Mouse (Mus musculus) liver, embryonic 12.5 days (tissue): ENCODE measurements at regions not wholly inside any gene's neighbourhood (a gene's known extent, or its start where the extent isn't known, plus 50 kb on each side); places are given as distances from the start of the nearest gene placed in this dataset.
"Not testable (repeated sequence)": the region's sequence is repeated elsewhere in the genome, so short reads cannot be mapped to it uniquely, and the experiment has no call there.

ENCODE experiments used
- ATAC-seq: fragments of 200-750 bp; cut with Nextera tagmentation; 2 replicates; pipeline ENCODE4 v1.8.0; 2017; ENCODE audit warnings: moderate number of reproducible peaks, mild to moderate bottlenecking, moderate library complexity
- H3K27ac ChIP-seq: fragments of 300-500 bp; sonication (generic); 2 replicates; pipeline ENCODE4 v1.5.1; 2016; ENCODE audit warnings: mild to moderate bottlenecking
- H3K27me3 ChIP-seq: fragments of 300-500 bp; sonication (generic); replicated peaks from 2 replicates; pipeline ENCODE4 v1.6.1; 2016; ENCODE audit warnings: mild to moderate bottlenecking, moderate library complexity
- H3K36me3 ChIP-seq: fragments of 300-500 bp; sonication (generic); 2 replicates; pipeline ENCODE4 v1.6.1; 2016; ENCODE audit warnings: mild to moderate bottlenecking, moderate library complexity
- H3K4me1 ChIP-seq: fragments of 300-500 bp; sonication (generic); 2 replicates; pipeline ENCODE4 v1.6.1; 2016
- H3K4me2 ChIP-seq: fragments of 300-500 bp; sonication (generic); 2 replicates; pipeline ENCODE4 v1.6.1; 2016; ENCODE audit warnings: mild to moderate bottlenecking, moderate library complexity
- H3K4me3 ChIP-seq: fragments of 300-500 bp; sonication (generic); 2 replicates; pipeline ENCODE4 v1.5.1; 2016; ENCODE audit warnings: mild to moderate bottlenecking, moderate library complexity
- H3K9ac ChIP-seq: fragments of 300-500 bp; sonication (generic); 2 replicates; pipeline ENCODE4 v1.6.1; 2016; ENCODE audit warnings: mild to moderate bottlenecking, moderate library complexity
- H3K9me3 ChIP-seq: fragments of 300-500 bp; sonication (generic); replicated peaks from 2 replicates; pipeline ENCODE4 v1.6.1; 2016; ENCODE audit warnings: mild to moderate bottlenecking, moderate library complexity
- WGBS: fragments of 180-500 bp; shearing (Covaris S2); methylation state at CpG from one replicate; pipeline ENCODE4 v1.1.7; 2016; ENCODE audit not compliant: insufficient replicate concordance; 5-methylcytosine and 5-hydroxymethylcytosine counted together

DNA sequence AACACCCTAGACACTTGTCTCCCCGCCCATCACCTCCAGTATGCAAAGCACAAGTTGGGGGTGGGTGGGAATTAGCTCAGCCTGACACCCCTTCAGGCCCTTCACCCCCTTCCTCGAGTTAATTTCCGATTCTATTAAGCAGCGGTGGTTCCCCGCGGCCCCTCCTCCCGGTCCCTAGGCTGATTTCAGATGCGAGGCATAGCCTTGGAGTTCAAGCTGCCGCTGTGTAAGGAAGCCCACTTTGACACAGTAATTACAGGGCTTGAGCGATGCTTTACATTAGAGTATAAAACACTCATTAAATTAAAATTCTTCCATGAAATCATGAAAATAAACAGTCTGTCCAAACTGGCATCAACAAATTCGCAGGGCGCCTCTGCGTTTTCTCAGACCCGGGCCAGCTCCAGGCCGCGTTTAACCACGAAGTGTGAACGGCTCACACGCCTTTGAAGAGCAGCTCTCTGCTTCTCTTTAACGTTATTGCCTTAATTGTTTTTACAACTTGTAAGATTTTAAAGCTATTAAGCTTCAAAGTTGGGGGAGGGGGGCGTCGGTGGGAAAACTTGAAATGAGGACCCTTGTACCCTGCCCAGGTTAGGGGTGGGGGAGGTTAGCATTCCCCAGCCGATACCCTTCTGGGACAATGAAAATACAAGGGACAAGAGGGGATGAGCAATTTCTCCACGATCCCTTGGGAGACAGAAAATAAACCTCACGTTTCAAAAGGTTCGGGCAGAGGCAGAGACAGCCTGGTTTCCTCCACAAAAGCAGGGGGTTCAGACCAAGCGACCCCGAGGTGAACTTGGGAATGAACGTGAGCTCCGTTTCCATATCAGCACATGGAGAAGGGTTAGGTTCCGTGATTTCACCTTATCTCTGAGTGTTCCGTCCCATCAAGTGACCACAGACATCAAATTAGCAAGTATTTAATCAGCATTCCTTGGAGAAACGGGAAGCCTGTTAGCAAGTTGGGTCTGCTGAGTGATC is 114.4 kb downstream of the Dicer1 start:
- H3K27ac ChIP-seq: no peak overlapping the region
- no peaks in the 10 kb centered on the region for H3K4me1 ChIP-seq
- 0 out of 2 replicates have a peak overlapping the region, but pooled peaks have one; percentile 12 for H3K4me2 ChIP-seq
- H3K9me3 ChIP-seq: no peaks in the 10 kb centered on the region
- no peak overlapping the region for H3K4me3 ChIP-seq
- no peaks in the 10 kb centered on the region for H3K36me3 ChIP-seq
- H3K27me3 ChIP-seq: peaks cover 48% of the 10 kb centered on the region
- no peak for ATAC-seq
- WGBS: 8% methylated on average over 33 of the region's 33 CpGs
- no peak overlapping the region for H3K9ac ChIP-seq

DNA sequence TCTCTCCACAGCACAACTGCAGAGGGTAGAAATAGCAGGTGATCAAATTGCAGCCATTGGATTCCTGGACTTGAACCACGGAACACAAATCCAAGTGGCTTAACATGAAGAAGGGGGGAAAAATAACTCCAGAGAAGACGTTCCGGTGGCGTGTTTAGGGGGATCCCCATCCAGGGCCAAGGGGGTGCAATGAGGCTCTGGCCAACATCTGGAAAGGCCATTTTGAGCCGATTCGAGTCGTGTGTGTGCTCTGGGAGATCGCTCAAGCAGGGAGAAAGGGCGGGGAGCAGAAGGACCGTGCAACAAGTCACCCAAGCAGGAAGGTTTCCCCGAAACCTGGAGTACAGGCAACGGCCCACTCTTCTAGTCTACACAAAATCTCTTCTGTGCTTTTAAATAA is 115.3 kb downstream of the Dicer1 start:
- no peak overlapping the region for H3K4me2 ChIP-seq
- H3K9me3 ChIP-seq: no peaks in the 10 kb centered on the region
- H3K4me1 ChIP-seq: no peaks in the 10 kb centered on the region
- H3K27ac ChIP-seq: no peak overlapping the region
- no peak overlapping the region for H3K9ac ChIP-seq
- H3K27me3 ChIP-seq: peaks cover 48% of the 10 kb centered on the region
- 44% methylated on average over 12 of the region's 12 CpGs for WGBS
- no peak for ATAC-seq
- H3K36me3 ChIP-seq: no peaks in the 10 kb centered on the region
- H3K4me3 ChIP-seq: no peak overlapping the region

DNA sequence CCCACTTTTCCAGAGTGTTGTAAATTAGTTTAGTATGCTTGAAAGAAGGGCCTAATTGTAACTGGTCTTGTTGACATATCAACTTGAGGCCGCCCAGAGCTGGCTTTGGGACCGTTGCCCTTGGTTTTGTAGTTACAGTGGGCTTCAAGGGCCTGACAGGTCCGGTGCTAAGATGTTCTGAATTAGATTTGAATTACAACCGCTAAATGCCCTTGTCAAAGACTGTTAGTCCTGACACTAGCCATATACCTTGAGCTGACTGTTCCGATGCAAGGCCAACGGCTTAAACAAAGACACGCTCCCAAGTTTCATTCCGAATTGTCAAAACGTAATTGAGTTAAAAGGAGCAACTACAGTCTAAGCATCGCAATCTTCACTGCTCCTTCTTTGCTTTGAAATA is 116.9 kb downstream of the Dicer1 start:
- Histone ChIP-seq H3K9me3 (no peaks in the 10 kb centered on the region), H3K4me3 (no peak overlapping the region), H3K27me3 (peaks cover 47% of the 10 kb centered on the region), H3K4me1 (no peaks in the 10 kb centered on the region), H3K4me2 (no peak overlapping the region), H3K9ac (no peak overlapping the region), H3K36me3 (no peaks in the 10 kb centered on the region), H3K27ac (no peak overlapping the region)
- WGBS: 75% methylated on average over 10 of the region's 10 CpGs
- ATAC-seq: no peak

DNA sequence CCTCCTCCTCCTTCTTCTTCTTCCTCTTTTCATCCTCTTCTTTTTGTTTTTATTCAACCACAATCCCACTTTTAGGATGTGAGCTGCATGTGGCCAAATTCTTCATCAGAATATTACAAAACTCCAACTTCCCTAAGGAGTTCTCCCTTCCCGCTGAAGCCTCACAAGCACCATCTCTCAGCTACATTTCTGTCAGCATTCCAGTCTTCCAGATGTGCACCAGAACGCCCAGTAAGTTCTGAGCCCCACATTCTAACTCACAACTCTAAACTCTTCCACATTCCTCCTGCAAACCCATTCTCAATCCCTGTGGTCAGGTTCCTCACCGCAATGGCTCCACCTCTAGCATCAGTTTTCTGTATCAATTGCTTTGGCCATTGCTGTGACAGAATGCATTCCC is 121.2 kb downstream of the Dicer1 start:
- Histone ChIP-seq H3K9me3 (no peaks in the 10 kb centered on the region), H3K4me2 (no peak overlapping the region), H3K9ac (no peak overlapping the region), H3K36me3 (no peaks in the 10 kb centered on the region), H3K27ac (no peak overlapping the region), H3K4me1 (no peaks in the 10 kb centered on the region), H3K27me3 (peaks cover 6% of the 10 kb centered on the region; the same call in 1 of the 2 replicates), H3K4me3 (no peak overlapping the region)
- no peak for ATAC-seq
- WGBS: 64% methylated on average over 3 of the region's 3 CpGs

DNA sequence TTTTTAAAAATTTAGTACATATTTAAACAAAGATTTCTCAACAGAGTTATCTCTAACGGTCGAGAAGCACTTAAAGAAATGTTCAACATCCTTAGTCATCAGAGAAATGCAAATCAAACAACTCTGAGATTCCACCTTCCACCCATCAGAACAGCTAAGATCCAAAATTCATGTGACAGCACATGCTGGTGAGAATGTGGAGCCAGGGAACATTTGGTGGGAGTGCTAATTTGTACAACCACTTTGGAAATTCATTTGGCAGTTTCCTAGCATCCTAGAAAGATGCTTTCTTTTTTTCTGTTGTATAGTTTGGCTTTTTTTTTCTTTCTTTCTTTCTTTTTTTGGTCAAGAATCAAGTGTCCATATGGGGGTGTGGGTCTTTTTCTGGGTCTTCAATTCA is 122.3 kb downstream of the Dicer1 start:
- Histone ChIP-seq H3K36me3 (no peaks in the 10 kb centered on the region), H3K27me3 (no peaks in the 10 kb centered on the region), H3K4me1 (no peaks in the 10 kb centered on the region), H3K9me3 (no peaks in the 10 kb centered on the region), H3K9ac (no peak overlapping the region), H3K27ac (no peak overlapping the region), H3K4me2 (no peak overlapping the region), H3K4me3 (no peak overlapping the region)
- ATAC-seq: no peak
- 67% methylated on average over 2 of the region's 2 CpGs for WGBS

- H3K36me3 ChIP-seq: no peaks in the 10 kb centered on the region
- ATAC-seq: no peak
- H3K4me3 ChIP-seq: no peak overlapping the region
- H3K27me3 ChIP-seq: no peaks in the 10 kb centered on the region
- H3K4me1 ChIP-seq: no peaks in the 10 kb centered on the region
- no peak overlapping the region for H3K9ac ChIP-seq
- no peaks in the 10 kb centered on the region for H3K9me3 ChIP-seq
- no peak overlapping the region for H3K27ac ChIP-seq
- H3K4me2 ChIP-seq: no peak overlapping the region
- WGBS: 70% methylated on average over 5 of the region's 5 CpGs
These were observed 125.7 kb downstream of the Dicer1 start for GRCm38 (mm10) chr12:104626054-104626453.

DNA sequence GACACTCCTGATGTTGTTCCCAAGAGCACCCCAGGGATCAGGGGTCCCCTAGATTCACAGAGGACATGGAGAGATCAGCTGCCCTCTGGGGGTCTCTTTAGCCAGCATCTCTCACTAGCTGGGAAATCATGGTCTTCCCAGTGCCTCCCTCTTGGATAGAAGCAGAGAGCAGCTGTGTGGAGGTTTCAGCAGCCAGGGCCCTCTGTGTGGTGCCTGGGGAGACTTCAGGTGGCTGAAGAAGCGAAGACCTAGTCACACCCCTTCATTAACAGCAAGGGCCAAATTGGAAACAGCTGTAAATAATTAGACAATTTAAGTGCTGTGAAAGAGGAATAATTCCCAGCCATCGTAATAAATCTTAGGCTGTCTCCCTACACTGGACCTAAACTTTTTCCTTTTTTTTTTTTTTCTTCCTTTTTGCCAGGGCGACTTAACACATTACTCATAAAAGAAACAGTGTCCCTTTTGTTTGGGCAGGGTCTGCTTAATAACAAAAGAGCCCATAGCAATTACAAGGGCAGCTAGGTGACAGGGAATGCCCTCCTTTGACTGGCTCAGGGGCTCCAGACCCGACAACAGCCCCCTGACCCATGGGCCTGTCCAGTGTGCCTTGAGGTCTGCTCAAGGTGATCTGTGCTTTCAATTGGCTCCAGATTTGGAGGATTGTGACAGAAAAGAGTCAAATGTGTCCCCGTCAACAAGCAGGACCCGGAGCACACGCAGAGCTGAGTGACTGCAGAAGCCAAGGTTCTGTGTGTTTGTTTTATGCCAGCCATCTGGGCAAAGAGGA is 127.7 kb downstream of the Dicer1 start:
- WGBS: 66% methylated on average over 7 of the region's 7 CpGs
- no peak overlapping the region for H3K4me3 ChIP-seq
- no peaks in the 10 kb centered on the region for H3K4me1 ChIP-seq
- H3K9me3 ChIP-seq: no peaks in the 10 kb centered on the region
- H3K27me3 ChIP-seq: no peaks in the 10 kb centered on the region
- H3K9ac ChIP-seq: no peak overlapping the region
- H3K36me3 ChIP-seq: no peaks in the 10 kb centered on the region
- ATAC-seq: no peak
- H3K27ac ChIP-seq: no peak overlapping the region
- no peak overlapping the region for H3K4me2 ChIP-seq

DNA sequence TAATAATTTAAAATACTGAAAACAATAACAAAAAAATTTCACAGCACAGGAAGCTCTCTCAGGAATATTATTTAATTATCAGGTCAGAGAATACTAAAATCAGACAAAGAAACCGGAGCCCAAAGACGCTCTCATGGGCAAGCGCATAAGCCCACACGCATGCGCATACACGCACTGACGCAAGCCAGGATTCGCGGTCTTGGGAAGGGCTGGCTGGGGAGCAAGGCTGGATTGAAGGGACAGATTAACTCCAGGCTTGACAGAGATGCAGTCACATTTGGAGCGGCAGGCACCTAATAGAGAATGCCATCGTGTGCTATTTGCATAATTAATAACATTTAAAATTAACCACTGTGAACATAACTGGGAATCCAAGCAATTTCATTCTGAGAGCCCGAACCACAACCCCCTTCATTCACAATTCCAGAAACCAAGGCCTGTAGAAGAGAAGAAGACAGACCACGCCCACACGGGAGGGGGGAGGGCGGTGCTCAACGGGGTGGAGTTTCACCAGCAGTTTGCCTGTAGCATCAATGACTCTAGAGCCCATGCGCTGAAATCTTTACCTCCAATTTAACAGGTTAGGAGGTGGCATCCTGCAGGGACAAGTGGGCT is 134.5 kb downstream of the Dicer1 start:
- Histone ChIP-seq H3K27me3 (no peaks in the 10 kb centered on the region), H3K9ac (no peak overlapping the region), H3K4me1 (no peaks in the 10 kb centered on the region), H3K9me3 (no peaks in the 10 kb centered on the region; the same call in 1 of the 2 replicates), H3K4me3 (no peak overlapping the region), H3K36me3 (no peaks in the 10 kb centered on the region), H3K4me2 (peak overlapping the region; percentile 3; the same call in 1 of the 2 replicates), H3K27ac (no peak overlapping the region)
- WGBS: 15% methylated on average over 17 of the region's 17 CpGs
- ATAC-seq: no peak

- H3K27me3 ChIP-seq: no peaks in the 10 kb centered on the region
- WGBS: 47% methylated on average over 8 of the region's 8 CpGs
- no peaks in the 10 kb centered on the region for H3K4me1 ChIP-seq
- no peak overlapping the region for H3K4me2 ChIP-seq
- no peaks in the 10 kb centered on the region; the same call in 1 of the 2 replicates for H3K9me3 ChIP-seq
- H3K9ac ChIP-seq: no peak overlapping the region
- no peak overlapping the region for H3K27ac ChIP-seq
- no peaks in the 10 kb centered on the region for H3K36me3 ChIP-seq
- no peak for ATAC-seq
- no peak overlapping the region for H3K4me3 ChIP-seq
These were observed 137.5 kb downstream of the Dicer1 start for GRCm38 (mm10) chr12:104614240-104614639.

- no peaks in the 10 kb centered on the region; the same call in 1 of the 2 replicates for H3K9me3 ChIP-seq
- WGBS: 74% methylated on average over 19 of the region's 19 CpGs
- H3K27ac ChIP-seq: no peak overlapping the region
- H3K4me3 ChIP-seq: no peak overlapping the region
- H3K4me1 ChIP-seq: no peaks in the 10 kb centered on the region
- H3K9ac ChIP-seq: no peak overlapping the region
- ATAC-seq: no peak
- H3K27me3 ChIP-seq: no peaks in the 10 kb centered on the region
- H3K36me3 ChIP-seq: no peaks in the 10 kb centered on the region
- H3K4me2 ChIP-seq: no peak overlapping the region
These were observed 136.6 kb upstream of the Gsc start for GRCm38 (mm10) chr12:104609767-104610166.

GRCm38 (mm10) chr12:104608956-104609355 is 135.8 kb upstream of the Gsc start:
- H3K27me3 ChIP-seq, ATAC-seq, H3K4me3 ChIP-seq, H3K9ac ChIP-seq, H3K4me2 ChIP-seq, H3K4me1 ChIP-seq, H3K36me3 ChIP-seq, H3K9me3 ChIP-seq, H3K27ac ChIP-seq: not testable (repeated sequence)
- WGBS: 70% methylated on average over 4 of the region's 4 CpGs

GRCm38 (mm10) chr12:104607410-104607809 is 134.3 kb upstream of the Gsc start:
- WGBS: 64% methylated on average over 5 of the region's 5 CpGs
- no peak overlapping the region for H3K27ac ChIP-seq
- ATAC-seq: no peak
- H3K9me3 ChIP-seq: no peaks in the 10 kb centered on the region; the same call in 1 of the 2 replicates
- no peaks in the 10 kb centered on the region for H3K36me3 ChIP-seq
- no peaks in the 10 kb centered on the region for H3K27me3 ChIP-seq
- H3K4me3 ChIP-seq: no peak overlapping the region
- H3K9ac ChIP-seq: no peak overlapping the region
- H3K4me2 ChIP-seq: no peak overlapping the region
- no peaks in the 10 kb centered on the region for H3K4me1 ChIP-seq
